Mouse (Mus musculus) limb, embryonic 12.5 days (tissue): Measurements from ENCODE around the gene Supt16. TPM values are rescaled to one million over a fixed set of nuclear protein-coding genes. Genes with fewer than 3 reads are reported as not detected.

Experiments
- ATAC-seq: fragments of 200-750 bp; cut with Nextera tagmentation; 2 replicates; pipeline ENCODE4 v1.8.0; 2017; ENCODE audit warnings: low read depth, moderate TSS enrichment; ENCODE audit not compliant: insufficient number of reproducible peaks, insufficient read depth, low FRiP score, low TSS enrichment
- H3K27ac ChIP-seq: fragments of 300-500 bp; sonication (generic); 2 replicates; pipeline ENCODE4 v1.5.1; 2016; ENCODE audit warnings: mild to moderate bottlenecking, moderate library complexity
- H3K27me3 ChIP-seq: fragments of 300-500 bp; sonication (generic); 2 replicates; pipeline ENCODE4 v1.6.1; 2016; ENCODE audit warnings: mild to moderate bottlenecking, moderate library complexity
- H3K36me3 ChIP-seq: fragments of 300-500 bp; sonication (generic); 2 replicates; pipeline ENCODE4 v1.6.1; 2016; ENCODE audit warnings: mild to moderate bottlenecking, moderate library complexity
- H3K4me1 ChIP-seq: fragments of 300-500 bp; sonication (generic); replicated peaks from 2 replicates; pipeline ENCODE4 v1.6.1; 2016
- H3K4me2 ChIP-seq: fragments of 300-500 bp; sonication (generic); 2 replicates; pipeline ENCODE4 v1.6.1; 2016; ENCODE audit warnings: mild to moderate bottlenecking, moderate library complexity
- H3K4me3 ChIP-seq: fragments of 300-500 bp; sonication (generic); replicated peaks from 2 replicates; pipeline ENCODE4 v1.5.1; 2016; ENCODE audit warnings: mild to moderate bottlenecking
- H3K9ac ChIP-seq: fragments of 300-500 bp; sonication (generic); replicated peaks from 2 replicates; pipeline ENCODE4 v1.6.1; 2016; ENCODE audit warnings: mild to moderate bottlenecking, moderate library complexity
- H3K9me3 ChIP-seq: fragments of 300-500 bp; sonication (generic); 2 replicates; pipeline ENCODE4 v1.6.1; 2016; ENCODE audit warnings: mild to moderate bottlenecking, moderate library complexity
- WGBS: fragments of 180-500 bp; shearing (Covaris S2); methylation state at CpG from one replicate; pipeline ENCODE4 v1.1.7; 2016; 5-methylcytosine and 5-hydroxymethylcytosine counted together
- polyA plus RNA-seq: library from polyadenylated mRNA; unstranded; fragments of >200 nt; fragmentation: Nextera tagmentation; extraction: Ambion mirVana; gene quantifications from 2 replicates; pipeline ENCODE4 v1.2.1, GENCODE M21; 2016

Supt16 gene
- polyA plus RNA-seq, 1 experiment from 2014 or later: 83.2 TPM

- no peaks in the 10 kb centered on the region for H3K9me3 ChIP-seq
- 66% methylated on average over 4 of the region's 4 CpGs for WGBS
- no peak overlapping the region for H3K4me2 ChIP-seq
- H3K27ac ChIP-seq: no peak overlapping the region
- H3K27me3 ChIP-seq: no peaks in the 10 kb centered on the region
- H3K4me1 ChIP-seq: peaks cover 3% of the 10 kb centered on the region; the same call in 1 of the 2 replicates
- H3K4me3 ChIP-seq: no peak overlapping the region
- no peak overlapping the region for H3K9ac ChIP-seq
- no peaks in the 10 kb centered on the region for H3K36me3 ChIP-seq
- ATAC-seq: no peak
Measured at GRCm38 (mm10) chr14:52146540-52146939, 50.7 kb downstream of the Supt16 start.

- no peak overlapping the region for H3K9ac ChIP-seq
- peaks cover 15% of the 10 kb centered on the region for H3K4me1 ChIP-seq
- 76% methylated on average over 4 of the region's 4 CpGs for WGBS
- H3K4me3 ChIP-seq: no peak overlapping the region
- no peak overlapping the region for H3K4me2 ChIP-seq
- H3K36me3 ChIP-seq: no peaks in the 10 kb centered on the region
- H3K27ac ChIP-seq: no peak overlapping the region
- no peak for ATAC-seq
- no peaks in the 10 kb centered on the region for H3K27me3 ChIP-seq
- H3K9me3 ChIP-seq: no peaks in the 10 kb centered on the region
Measured at GRCm38 (mm10) chr14:52144165-52144564, 53.1 kb downstream of the Supt16 start.

GRCm38 (mm10) chr14:52141445-52142127 is 55.6 kb downstream of the Supt16 start:
- ATAC-seq: no peak
- WGBS: 74% methylated on average over 16 of the region's 16 CpGs
- H3K4me2 ChIP-seq: peak overlapping the region; percentile 47

GRCm38 (mm10) chr14:52140577-52141444 is 56.4 kb downstream of the Supt16 start:
- WGBS: 31% methylated on average over 19 of the region's 19 CpGs
- H3K4me3 ChIP-seq: 0 out of 2 replicates have a peak overlapping the region, but pooled peaks have one; percentile 0

More at GRCm38 (mm10) chr14:52141445-52142127, 55.6 kb downstream of the Supt16 start:
- Histone ChIP-seq H3K27me3 (no peaks in the 10 kb centered on the region), H3K36me3 (no peaks in the 10 kb centered on the region), H3K4me1 (peaks cover 15% of the 10 kb centered on the region), H3K4me3 (no peak overlapping the region), H3K9ac (no peak overlapping the region), H3K9me3 (no peaks in the 10 kb centered on the region), H3K27ac (no peak overlapping the region)

GRCm38 (mm10) chr14:52133584-52133983 is 63.6 kb downstream of the Supt16 start:
- WGBS: 80% methylated on average over 5 of the region's 5 CpGs
- H3K4me3 ChIP-seq: no peak overlapping the region
- H3K9ac ChIP-seq: no peak overlapping the region
- no peak for ATAC-seq
- H3K27ac ChIP-seq: no peak overlapping the region
- no peaks in the 10 kb centered on the region for H3K27me3 ChIP-seq
- no peaks in the 10 kb centered on the region for H3K4me1 ChIP-seq
- H3K4me2 ChIP-seq: no peak overlapping the region
- H3K36me3 ChIP-seq: no peaks in the 10 kb centered on the region
- H3K9me3 ChIP-seq: no peaks in the 10 kb centered on the region

More at GRCm38 (mm10) chr14:52140577-52141444, 56.4 kb downstream of the Supt16 start:
- peaks cover 15% of the 10 kb centered on the region for H3K4me1 ChIP-seq
- H3K9ac ChIP-seq: no peak overlapping the region
- peak overlapping the region; percentile 68; the same call in 1 of the 2 replicates for H3K27ac ChIP-seq
- peak; percentile 60; the same call in 1 of the 2 replicates for ATAC-seq
- no peaks in the 10 kb centered on the region for H3K36me3 ChIP-seq
- H3K4me2 ChIP-seq: peak overlapping the region; percentile 47
- H3K27me3 ChIP-seq: no peaks in the 10 kb centered on the region
- H3K9me3 ChIP-seq: no peaks in the 10 kb centered on the region

GRCm38 (mm10) chr14:52124636-52125035 is 72.6 kb downstream of the Supt16 start:
- peaks cover 2% of the 10 kb centered on the region; the same call in 1 of the 2 replicates for H3K4me1 ChIP-seq
- 94% methylated on average over 3 of the region's 3 CpGs for WGBS
- no peaks in the 10 kb centered on the region for H3K36me3 ChIP-seq
- no peak overlapping the region for H3K27ac ChIP-seq
- no peak for ATAC-seq
- H3K27me3 ChIP-seq: no peaks in the 10 kb centered on the region; the same call in 1 of the 2 replicates
- H3K4me2 ChIP-seq: no peak overlapping the region
- no peak overlapping the region for H3K9ac ChIP-seq
- H3K4me3 ChIP-seq: no peak overlapping the region
- no peaks in the 10 kb centered on the region for H3K9me3 ChIP-seq

GRCm38 (mm10) chr14:52123918-52124317 is 73.3 kb downstream of the Supt16 start:
- 22% methylated on average over 4 of the region's 4 CpGs for WGBS
- Histone ChIP-seq H3K4me2 (no peak overlapping the region), H3K4me1 (peaks cover 3% of the 10 kb centered on the region; the same call in 1 of the 2 replicates), H3K27me3 (no peaks in the 10 kb centered on the region; the same call in 1 of the 2 replicates), H3K36me3 (no peaks in the 10 kb centered on the region), H3K4me3 (no peak overlapping the region), H3K9ac (no peak overlapping the region), H3K27ac (no peak overlapping the region), H3K9me3 (no peaks in the 10 kb centered on the region)
- ATAC-seq: no peak

GRCm38 (mm10) chr14:52120169-52120568 is 77.0 kb downstream of the Supt16 start:
- Histone ChIP-seq H3K4me3 (peak overlapping the region; percentile 56; the same call in 1 of the 2 replicates), H3K4me2 (peak overlapping the region; percentile 91), H3K36me3 (no peaks in the 10 kb centered on the region), H3K9me3 (no peaks in the 10 kb centered on the region), H3K27ac (no peak overlapping the region), H3K27me3 (no peaks in the 10 kb centered on the region; the same call in 1 of the 2 replicates), H3K9ac (no peak overlapping the region), H3K4me1 (peaks cover 9% of the 10 kb centered on the region)
- 64% methylated on average over 7 of the region's 7 CpGs for WGBS
- no peak for ATAC-seq

- under 1% methylated on average over 38 of the region's 38 CpGs for WGBS
- H3K4me2 ChIP-seq: peak overlapping the region; percentile 91
- no peaks in the 10 kb centered on the region; the same call in 1 of the 2 replicates for H3K27me3 ChIP-seq
- H3K27ac ChIP-seq: peak overlapping the region; percentile 93
- peaks cover 9% of the 10 kb centered on the region for H3K4me1 ChIP-seq
- peak; percentile 84 for ATAC-seq
- peak overlapping the region; percentile 78 for H3K9ac ChIP-seq
- peak overlapping the region; percentile 56 for H3K4me3 ChIP-seq
- no peaks in the 10 kb centered on the region for H3K36me3 ChIP-seq
- no peaks in the 10 kb centered on the region for H3K9me3 ChIP-seq
Measured at GRCm38 (mm10) chr14:52118823-52119608, 78.2 kb downstream of the Supt16 start.

GRCm38 (mm10) chr14:52118456-52118822 is 78.8 kb downstream of the Supt16 start:
- Histone ChIP-seq H3K27ac (peak overlapping the region; percentile 93), H3K4me1 (peaks cover 9% of the 10 kb centered on the region), H3K4me2 (peak overlapping the region; percentile 91), H3K4me3 (peak overlapping the region; percentile 56), H3K9me3 (no peaks in the 10 kb centered on the region), H3K27me3 (no peaks in the 10 kb centered on the region; the same call in 1 of the 2 replicates), H3K36me3 (no peaks in the 10 kb centered on the region), H3K9ac (no peak overlapping the region)
- WGBS: 29% methylated on average over 8 of the region's 8 CpGs
- ATAC-seq: peak; percentile 8; the same call in 1 of the 2 replicates
